In genomic region chr10:22842781-22843439, GRCm38 (mm10) we compare ENCODE assay signal across 10 mouse cellular contexts. TPM values are rescaled to one million over a fixed set of nuclear protein-coding genes. Genes with fewer than 3 reads are reported as not detected.
DNase-seq lines count a peak whose midpoint lies in the region; ATAC-seq and TF ChIP-seq lines count a peak whose summit lies in the region.
"Had no signal": no experiment of that assay in that cellular context is flagged by ENCODE, and none has a peak within 500 bp of the region (broad histone marks: within the 10 kb centered on the region; RNA-seq: fewer than 3 reads in every experiment).

No protein-coding gene starts in this region.

- 0 out of 2 replicates have a peak, but pooled peaks have one; percentile 21 for ATAC-seq in hindbrain, embryonic 14.5 days (ENCODE audit: low FRiP score)
- no peak for ATAC-seq in hindbrain, embryonic 16.5 days
- ATAC-seq in forebrain, embryonic 12.5 days (ENCODE audit: low FRiP score), result 0 out of 2 replicates have a peak, but pooled peaks have one; percentile 36
- peak; percentile 34; the same call in 1 of the 2 replicates for ATAC-seq in midbrain, embryonic 13.5 days
- ATAC-seq in activated CD4-positive, CD25-positive, alpha-beta regulatory T cell, adult 4 months, result no peak

- no peak overlapping the region for H3K9ac ChIP-seq in hindbrain, embryonic 14.5 days
- no peak overlapping the region for H3K9ac ChIP-seq in hindbrain, embryonic 16.5 days (ENCODE audit: low read depth, low read length)
- H3K9ac ChIP-seq in forebrain, embryonic 12.5 days, result no peak overlapping the region
- H3K9ac ChIP-seq in midbrain, embryonic 13.5 days (replicated peaks), result no peak overlapping the region

- TF ChIP-seq POLR2A in brain, embryonic 14.5 days (IDR thresholded peaks at IDR 0.05; ENCODE audit: borderline replicate concordance, extremely low read depth, insufficient read depth, insufficient read length, poor library complexity, severe bottlenecking), result no peak

- peaks cover 81% of the 10 kb centered on the region for H3K27me3 ChIP-seq in hindbrain, embryonic 14.5 days (ENCODE audit: control insufficient read depth, insufficient read depth, low read length)
- H3K27me3 ChIP-seq in hindbrain, embryonic 16.5 days (replicated peaks; ENCODE audit: control insufficient read depth, insufficient read depth, low read length), result peaks cover 38% of the 10 kb centered on the region
- H3K27me3 ChIP-seq in forebrain, embryonic 12.5 days, result peaks cover 69% of the 10 kb centered on the region
- H3K27me3 ChIP-seq in midbrain, embryonic 13.5 days, result peaks cover 83% of the 10 kb centered on the region

- no peaks in the 10 kb centered on the region for H3K36me3 ChIP-seq in hindbrain, embryonic 14.5 days (replicated peaks; ENCODE audit: control insufficient read depth, insufficient read depth)
- H3K36me3 ChIP-seq in hindbrain, embryonic 16.5 days (ENCODE audit: control insufficient read depth, insufficient read depth, low read length), result no peaks in the 10 kb centered on the region
- H3K36me3 ChIP-seq in forebrain, embryonic 12.5 days (replicated peaks), result no peaks in the 10 kb centered on the region
- no peaks in the 10 kb centered on the region for H3K36me3 ChIP-seq in midbrain, embryonic 13.5 days

- no peak overlapping the region for H3K27ac ChIP-seq in hindbrain, embryonic 14.5 days
- H3K27ac ChIP-seq in hindbrain, embryonic 16.5 days (ENCODE audit: low read depth, low read length), result no peak overlapping the region
- no peak overlapping the region for H3K27ac ChIP-seq in forebrain, embryonic 12.5 days
- H3K27ac ChIP-seq in midbrain, embryonic 13.5 days, result no peak overlapping the region
- H3K27ac ChIP-seq: left cerebral cortex, adult 2 months had no signal

- TF ChIP-seq CTCF in brain, embryonic 14.5 days (IDR thresholded peaks at IDR 0.05; ENCODE audit: borderline replicate concordance, extremely low read depth, insufficient read depth, insufficient read length), result no peak

- no peak overlapping the region for H3K4me2 ChIP-seq in hindbrain, embryonic 14.5 days (replicated peaks)
- no peak overlapping the region for H3K4me2 ChIP-seq in hindbrain, embryonic 16.5 days (ENCODE audit: low read length)
- H3K4me2 ChIP-seq in forebrain, embryonic 12.5 days, result no peak overlapping the region
- no peak overlapping the region for H3K4me2 ChIP-seq in midbrain, embryonic 13.5 days (replicated peaks)

- no peaks in the 10 kb centered on the region for H3K9me3 ChIP-seq in hindbrain, embryonic 14.5 days (ENCODE audit: control insufficient read depth, low read length)
- no peaks in the 10 kb centered on the region for H3K9me3 ChIP-seq in hindbrain, embryonic 16.5 days (ENCODE audit: control insufficient read depth, low read length)
- no peaks in the 10 kb centered on the region for H3K9me3 ChIP-seq in forebrain, embryonic 12.5 days
- no peaks in the 10 kb centered on the region for H3K9me3 ChIP-seq in midbrain, embryonic 13.5 days

- DNase-seq in hindbrain, embryonic 14.5 days (ENCODE audit: low spot score), result no peak
- DNase-seq in brain, embryonic 14.5 days (ENCODE audit: low read depth), result peak; percentile 25
- DNase-seq in ovary, postnatal 10 days (ENCODE audit: low spot score), result no peak
- no peak for DNase-seq in thymus, adult 18-20 months
- DNase-seq: kidney, postnatal 10 days had no signal

- H3K4me1 ChIP-seq in hindbrain, embryonic 14.5 days (replicated peaks; ENCODE audit: control insufficient read depth, insufficient read depth, low read length), result no peaks in the 10 kb centered on the region; the same call in 1 of the 2 replicates
- H3K4me1 ChIP-seq in hindbrain, embryonic 16.5 days (ENCODE audit: control insufficient read depth, insufficient read depth, low read depth, low read length), result no peaks in the 10 kb centered on the region; the same call in 1 of the 2 replicates
- H3K4me1 ChIP-seq in forebrain, embryonic 12.5 days, result peaks cover 12% of the 10 kb centered on the region
- H3K4me1 ChIP-seq in midbrain, embryonic 13.5 days (replicated peaks), result peaks cover 13% of the 10 kb centered on the region

- H3K4me3 ChIP-seq in hindbrain, embryonic 14.5 days (replicated peaks; ENCODE audit: low read length), result no peak overlapping the region
- no peak overlapping the region for H3K4me3 ChIP-seq in hindbrain, embryonic 16.5 days (ENCODE audit: low read length)
- no peak overlapping the region for H3K4me3 ChIP-seq in forebrain, embryonic 12.5 days (replicated peaks)
- H3K4me3 ChIP-seq in midbrain, embryonic 13.5 days (replicated peaks), result no peak overlapping the region
- H3K4me3 ChIP-seq: left cerebral cortex, adult 2 months had no signal

- 4% methylated on average over 17 of the region's 17 CpGs for WGBS in hindbrain, embryonic 14.5 days
- WGBS in hindbrain, embryonic 16.5 days, result 4% methylated on average over 17 of the region's 17 CpGs
- 1% methylated on average over 17 of the region's 17 CpGs for WGBS in forebrain, embryonic 12.5 days
- 3% methylated on average over 17 of the region's 17 CpGs for WGBS in midbrain, embryonic 13.5 days

RNA-seq across cellular contexts. Expression of gene Tcf21, which starts 22.9 kb away (rescaled TPM):
- polyA plus RNA-seq in hindbrain, embryonic 14.5 days (2014; fragmentation: Nextera tagmentation; extraction: Ambion mirVana), result 0.93 and 2.5 TPM in 2 replicates
- 1.5 and 1.9 TPM in 2 replicates for polyA plus RNA-seq in hindbrain, embryonic 16.5 days (2015; fragmentation: Nextera tagmentation; extraction: Ambion mirVana)
- 0.44 and 0.96 TPM in 2 replicates for polyA plus RNA-seq in brain, embryonic 14.5 days (2012; rRNA removed)
- polyA plus RNA-seq in forebrain, embryonic 12.5 days (2016; fragmentation: Nextera tagmentation; extraction: Ambion mirVana), result not detected in 2 replicates
- polyA plus RNA-seq in midbrain, embryonic 13.5 days (2015; fragmentation: Nextera tagmentation; extraction: Ambion mirVana), result 0.32 and 0.41 TPM in 2 replicates
- polyA plus RNA-seq in activated CD4-positive, CD25-positive, alpha-beta regulatory T cell, adult 4 months (2017; shearing (Covaris generic)), result not detected

Comparison
In these comparisons a context has a peak if more than half of its experiments do, and no peak if none do; other contexts are left out.
1. ATAC-seq: peak in hindbrain, embryonic 14.5 days (single experiment), forebrain, embryonic 12.5 days (single experiment) and midbrain, embryonic 13.5 days (single experiment); none in hindbrain, embryonic 16.5 days (single experiment) and activated CD4-positive, CD25-positive, alpha-beta regulatory T cell, adult 4 months (single experiment).